Mouse (Mus musculus) olfactory bulb, adult 2 months (tissue): ENCODE measurements around the gene Dlg2.

Experiments used
- CTCF ChIP-seq: fragments of 200-500 bp; IDR thresholded peaks from 2 replicates; pipeline ENCODE4 v1.5.1; 2012; ENCODE audit warnings: low read depth, mild to moderate bottlenecking, low read length, moderate library complexity; ENCODE audit not compliant: insufficient read depth
- POLR2A ChIP-seq: fragments of 200-500 bp; IDR thresholded peaks from 2 replicates; pipeline ENCODE4 v1.6.1; 2012; ENCODE audit warnings: mild to moderate bottlenecking, low read depth, low read length, moderate library complexity; ENCODE audit not compliant: insufficient read depth

GRCm38 (mm10) chr7:91856931-91857330, 1380.5 kb downstream of the Dlg2 start:
- no peak for TF ChIP-seq POLR2A
- TF ChIP-seq CTCF, result no peak
